Mouse (Mus musculus) hindbrain, postnatal 0 days (tissue): ENCODE measurements around the gene Adamts14. TPM values are rescaled to one million over a fixed set of nuclear protein-coding genes. Genes with fewer than 3 reads are reported as not detected.

ENCODE experiments used
- ATAC-seq: fragments of 200-750 bp; cut with Nextera tagmentation; 2 replicates; pipeline ENCODE4 v1.8.0; 2017; ENCODE audit warnings: mild to moderate bottlenecking, moderate TSS enrichment, moderate library complexity
- DNase-seq: peaks from one replicate; pipeline ENCODE4 v3.0.0-alpha.2; 2015; ENCODE audit warnings: low spot score
- H3K27ac ChIP-seq: fragments of 300-500 bp; sonication (generic); 2 replicates; pipeline ENCODE4 v1.5.1; 2014; ENCODE audit warnings: mild to moderate bottlenecking
- H3K27me3 ChIP-seq: fragments of 300-500 bp; sonication (generic); 2 replicates; pipeline ENCODE4 v1.6.1; 2014; ENCODE audit warnings: low read length, mixed read lengths; ENCODE audit not compliant: insufficient read depth
- H3K36me3 ChIP-seq: fragments of 300-500 bp; sonication (generic); 2 replicates; pipeline ENCODE4 v1.6.1; 2014; ENCODE audit warnings: low read length, mixed read lengths; ENCODE audit not compliant: insufficient read depth
- H3K4me1 ChIP-seq: fragments of 300-500 bp; sonication (generic); 2 replicates; pipeline ENCODE4 v1.6.1; 2014; ENCODE audit warnings: antibody characterized with exemption, low read length, mixed read lengths; ENCODE audit not compliant: insufficient read depth
- H3K4me2 ChIP-seq: fragments of 300-500 bp; sonication (generic); 2 replicates; pipeline ENCODE4 v1.6.1; 2014; ENCODE audit warnings: low read depth, mild to moderate bottlenecking, low read length, moderate library complexity, mixed read lengths
- H3K4me3 ChIP-seq: fragments of 300-500 bp; sonication (generic); 2 replicates; pipeline ENCODE4 v1.5.1; 2014; ENCODE audit warnings: low read length
- H3K9ac ChIP-seq: fragments of 300-500 bp; sonication (generic); replicated peaks from 2 replicates; pipeline ENCODE4 v1.6.1; 2014; ENCODE audit warnings: mild to moderate bottlenecking, low read length, moderate library complexity, mixed read lengths
- H3K9me3 ChIP-seq: fragments of 300-500 bp; sonication (generic); 2 replicates; pipeline ENCODE4 v1.6.1; 2016; ENCODE audit warnings: low read length, mixed read lengths
- CTCF ChIP-seq: IDR thresholded peaks from 2 replicates; pipeline ENCODE4 v1.5.1; 2016; ENCODE audit warnings: antibody characterized with exemption, control low read depth, low read depth
- WGBS: fragments of 180-500 bp; shearing (Covaris S2); extraction: QIAGEN DNeasy Blood & Tissue Kit; methylation state at CpG from one replicate; pipeline ENCODE4 v1.1.7; 2014; 5-methylcytosine and 5-hydroxymethylcytosine counted together
- polyA plus RNA-seq: library from polyadenylated mRNA; unstranded; fragments of >200 nt; fragmentation: Nextera tagmentation; extraction: Ambion mirVana; gene quantifications from 2 replicates; pipeline ENCODE4 v1.2.1, GENCODE M21; 2015
- total RNA-seq: library from RNA; depleted of rRNA; stranded (reverse); fragments of >200 nt; gene quantifications from 2 replicates; pipeline ENCODE4 v1.2.3, GENCODE M21; 2014

Adamts14 gene
- total and polyA plus RNA-seq, 2 experiments from 2014 or later = 0.36 to 1.8 TPM

DNA sequence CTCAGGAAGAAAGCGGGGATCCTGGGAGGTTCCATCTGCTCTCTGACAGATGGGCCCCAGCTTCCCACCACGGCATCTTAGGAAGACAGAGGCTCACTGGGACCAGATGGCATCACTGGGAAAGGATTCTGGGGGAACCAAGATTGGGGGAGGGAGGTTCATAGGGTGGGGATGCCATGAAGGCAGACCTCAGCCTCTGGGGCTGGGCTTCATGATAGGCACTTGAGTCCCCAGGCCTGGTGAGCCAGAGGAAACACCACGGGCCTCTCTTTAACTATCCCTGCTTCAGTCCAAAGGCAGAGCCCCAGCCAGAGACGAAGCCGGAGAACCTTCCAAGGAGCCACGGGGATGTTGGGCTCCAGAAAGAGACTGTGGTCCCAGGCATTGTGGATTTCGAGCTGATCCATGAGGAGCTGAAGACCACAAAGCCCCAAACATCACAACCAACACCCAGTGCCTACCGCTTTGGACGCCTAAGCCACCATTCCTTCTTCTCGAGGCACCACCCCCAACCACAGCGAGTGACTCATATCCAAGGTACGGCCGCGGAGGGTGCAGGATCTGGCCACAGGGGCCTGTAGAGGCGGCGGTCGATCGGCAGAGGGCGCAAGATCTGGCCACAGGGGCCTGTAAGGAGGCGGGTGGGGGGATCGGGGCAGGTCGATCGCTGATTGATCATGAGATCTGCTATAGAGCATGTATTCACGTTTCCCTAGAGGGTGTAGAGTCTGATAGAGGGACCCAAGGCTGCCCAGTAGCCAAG, 97.6 kb downstream of the Adamts14 start:
- Histone ChIP-seq H3K27me3 (no peaks in the 10 kb centered on the region), H3K4me1 (no peaks in the 10 kb centered on the region), H3K4me2 (peak overlapping the region; percentile 38; the same call in 1 of the 2 replicates), H3K4me3 (peak overlapping the region; percentile 8; the same call in 1 of the 2 replicates), H3K27ac (peak overlapping the region; percentile 67), H3K9me3 (no peaks in the 10 kb centered on the region), H3K36me3 (no peaks in the 10 kb centered on the region), H3K9ac (no peak overlapping the region)
- peak; percentile 68 for ATAC-seq
- peak; percentile 63 for TF ChIP-seq CTCF
- 16% methylated on average over 24 of the region's 24 CpGs for WGBS
- peak; percentile 63 for DNase-seq

DNA sequence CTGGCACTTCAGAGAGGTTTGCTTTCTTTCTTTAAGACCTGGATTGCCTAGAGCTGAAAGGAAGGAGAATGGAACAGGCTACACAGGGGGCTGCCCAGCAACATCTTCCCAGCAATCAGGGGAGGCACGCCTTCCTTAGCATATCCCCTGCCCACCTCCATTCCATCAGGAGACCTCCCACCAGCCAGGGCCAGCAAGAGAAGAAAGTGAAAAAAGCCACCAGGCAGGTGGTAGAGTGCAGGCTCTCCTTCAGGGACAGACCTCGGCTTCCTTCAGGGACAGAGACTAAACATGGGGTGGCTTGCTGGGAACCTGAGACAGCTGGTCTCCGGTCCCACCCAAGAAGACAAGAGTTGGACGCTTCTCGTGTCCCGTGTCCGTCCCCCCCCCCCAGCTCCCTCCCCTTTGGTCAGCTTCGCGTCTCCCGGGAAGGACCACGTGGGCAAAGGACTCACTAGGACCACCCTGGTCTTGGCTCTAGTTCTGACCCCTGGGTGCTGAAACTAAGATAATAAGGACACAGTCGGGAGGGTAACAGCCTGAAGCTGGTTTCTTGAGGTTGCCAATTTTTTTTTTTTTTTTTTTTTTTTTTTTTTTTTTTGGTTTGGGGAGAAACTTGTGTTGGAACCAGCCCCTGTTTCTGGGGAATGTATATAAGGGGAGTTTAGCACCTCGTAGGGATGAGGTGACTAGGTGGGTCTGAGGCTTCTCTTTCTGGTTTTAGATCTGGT, 98.4 kb downstream of the Adamts14 start:
- Histone ChIP-seq H3K9ac (no peak overlapping the region), H3K4me2 (no peak overlapping the region), H3K4me1 (no peaks in the 10 kb centered on the region), H3K27ac (peak overlapping the region; percentile 13; the same call in 1 of the 2 replicates), H3K4me3 (no peak overlapping the region), H3K36me3 (no peaks in the 10 kb centered on the region), H3K27me3 (no peaks in the 10 kb centered on the region), H3K9me3 (no peaks in the 10 kb centered on the region)
- 38% methylated on average over 13 of the region's 13 CpGs for whole genome bisulfite sequencing
- ATAC-seq (0 out of 2 replicates have a peak, but pooled peaks have one; percentile 13), DNase-seq (no peak)
- no peak for TF ChIP-seq CTCF

GRCm38 (mm10) chr10:61172496-61172895, 100.7 kb downstream of the Adamts14 start:
- no peaks in the 10 kb centered on the region for H3K27me3 ChIP-seq
- no peaks in the 10 kb centered on the region for H3K4me1 ChIP-seq
- H3K9ac ChIP-seq = no peak overlapping the region
- 86% methylated on average over 4 of the region's 4 CpGs for WGBS
- ATAC-seq (no peak), DNase-seq (no peak)
- no peak overlapping the region for H3K4me3 ChIP-seq
- H3K9me3 ChIP-seq = no peaks in the 10 kb centered on the region
- no peaks in the 10 kb centered on the region for H3K36me3 ChIP-seq
- no peak overlapping the region for H3K4me2 ChIP-seq
- no peak overlapping the region for H3K27ac ChIP-seq
- TF ChIP-seq CTCF = 0 out of 2 replicates have a peak, but pooled peaks have one; percentile 21

- H3K4me1 ChIP-seq = no peaks in the 10 kb centered on the region
- no peak for TF ChIP-seq CTCF
- 69% methylated on average over 3 of the region's 3 CpGs for WGBS
- ATAC-seq (no peak), DNase-seq (no peak)
- H3K27ac ChIP-seq = no peak within 1 kb of the TSS
- H3K4me2 ChIP-seq = no peak within 1 kb of the TSS
- H3K36me3 ChIP-seq = no peaks in the 10 kb centered on the region
- H3K27me3 ChIP-seq = no peaks in the 10 kb centered on the region
- H3K4me3 ChIP-seq = no peak within 1 kb of the TSS
- no peaks in the 10 kb centered on the region for H3K9me3 ChIP-seq
- no peak within 1 kb of the TSS for H3K9ac ChIP-seq
Measured at GRCm38 (mm10) chr10:61171654-61172053, 101.6 kb downstream of the Adamts14 start, which contains the start of gene Tbata. Tbata (plus strand) TSS chr10:61171954.

GRCm38 (mm10) chr10:61168393-61168792, 104.8 kb downstream of the Adamts14 start:
- Histone ChIP-seq H3K27ac (no peak overlapping the region), H3K27me3 (no peaks in the 10 kb centered on the region), H3K4me3 (no peak overlapping the region), H3K9ac (no peak overlapping the region), H3K4me1 (no peaks in the 10 kb centered on the region), H3K36me3 (no peaks in the 10 kb centered on the region), H3K4me2 (no peak overlapping the region), H3K9me3 (no peaks in the 10 kb centered on the region)
- no peak for TF ChIP-seq CTCF
- ATAC-seq = no peak
- WGBS = 63% methylated on average over 2 of the region's 2 CpGs
- no peak for DNase-seq

GRCm38 (mm10) chr10:61167333-61168096, 105.7 kb downstream of the Adamts14 start:
- Histone ChIP-seq H3K36me3 (no peaks in the 10 kb centered on the region), H3K9ac (no peak overlapping the region), H3K4me2 (no peak overlapping the region), H3K9me3 (no peaks in the 10 kb centered on the region), H3K27ac (no peak overlapping the region), H3K4me1 (no peaks in the 10 kb centered on the region), H3K4me3 (no peak overlapping the region), H3K27me3 (no peaks in the 10 kb centered on the region)
- no peak for DNase-seq
- no peak for TF ChIP-seq CTCF
- 81% methylated on average over 9 of the region's 9 CpGs for WGBS
- no peak for ATAC-seq
